Mouse (Mus musculus) neural tube, embryonic 13.5 days (tissue): ENCODE results near the gene Gale. TPM values are rescaled to one million over a fixed set of nuclear protein-coding genes. Genes with fewer than 3 reads are reported as not detected.

Experiments used
- ATAC-seq: fragments of 200-750 bp; cut with Nextera tagmentation; 2 replicates; pipeline ENCODE4 v1.8.0; 2017; ENCODE audit warnings: low read depth, mild to moderate bottlenecking, moderate TSS enrichment, moderate library complexity
- H3K27ac ChIP-seq: fragments of 300-500 bp; sonication (generic); replicated peaks from 2 replicates; pipeline ENCODE4 v1.5.1; 2015; ENCODE audit warnings: moderate library complexity, mild to moderate bottlenecking, inconsistent platforms
- H3K27me3 ChIP-seq: fragments of 300-500 bp; sonication (generic); 2 replicates; pipeline ENCODE4 v1.6.1; 2015; ENCODE audit warnings: mild to moderate bottlenecking, inconsistent platforms
- H3K36me3 ChIP-seq: fragments of 300-500 bp; sonication (generic); 2 replicates; pipeline ENCODE4 v1.6.1; 2015; ENCODE audit warnings: mild to moderate bottlenecking, inconsistent platforms
- H3K4me1 ChIP-seq: fragments of 300-500 bp; sonication (generic); replicated peaks from 2 replicates; pipeline ENCODE4 v1.6.1; 2015; ENCODE audit warnings: inconsistent platforms
- H3K4me2 ChIP-seq: fragments of 300-500 bp; sonication (generic); 2 replicates; pipeline ENCODE4 v1.6.1; 2015; ENCODE audit warnings: inconsistent platforms, mild to moderate bottlenecking, moderate library complexity
- H3K4me3 ChIP-seq: fragments of 300-500 bp; sonication (generic); 2 replicates; pipeline ENCODE4 v1.5.1; 2015; ENCODE audit warnings: mild to moderate bottlenecking, inconsistent platforms
- H3K9ac ChIP-seq: fragments of 300-500 bp; sonication (generic); 2 replicates; pipeline ENCODE4 v1.6.1; 2015; ENCODE audit warnings: moderate library complexity, mild to moderate bottlenecking, inconsistent platforms
- H3K9me3 ChIP-seq: fragments of 300-500 bp; sonication (generic); 2 replicates; pipeline ENCODE4 v1.6.1; 2016; ENCODE audit warnings: inconsistent platforms
- WGBS: fragments of 180-500 bp; shearing (Covaris S2); methylation state at CpG from one replicate; pipeline ENCODE4 v1.1.7; 2015; 5-methylcytosine and 5-hydroxymethylcytosine counted together
- polyA plus RNA-seq: library from polyadenylated mRNA; unstranded; fragments of >200 nt; fragmentation: Nextera tagmentation; extraction: Ambion mirVana; gene quantifications from 2 replicates; pipeline ENCODE4 v1.2.1, GENCODE M21; 2015

Gale gene
- polyA plus RNA-seq: 39.0 and 42.5 TPM in 2 replicates

GRCm38 (mm10) chr4:135963457-135964193, at the start of gene Gale:
TSS of gene Gale (plus strand) at chr4:135963727.
- Histone ChIP-seq H3K27ac (peak within 1 kb of the TSS; percentile 92), H3K4me3 (peak within 1 kb of the TSS; percentile 65), H3K9ac (peak within 1 kb of the TSS; percentile 83), H3K27me3 (no peaks in the 10 kb centered on the region), H3K4me1 (peaks cover 22% of the 10 kb centered on the region), H3K9me3 (no peaks in the 10 kb centered on the region), H3K4me2 (peak within 1 kb of the TSS; percentile 91), H3K36me3 (peaks cover 70% of the 10 kb centered on the region)
- peak; percentile 93 for ATAC-seq
- WGBS: under 1% methylated on average over 56 of the region's 56 CpGs

DNA sequence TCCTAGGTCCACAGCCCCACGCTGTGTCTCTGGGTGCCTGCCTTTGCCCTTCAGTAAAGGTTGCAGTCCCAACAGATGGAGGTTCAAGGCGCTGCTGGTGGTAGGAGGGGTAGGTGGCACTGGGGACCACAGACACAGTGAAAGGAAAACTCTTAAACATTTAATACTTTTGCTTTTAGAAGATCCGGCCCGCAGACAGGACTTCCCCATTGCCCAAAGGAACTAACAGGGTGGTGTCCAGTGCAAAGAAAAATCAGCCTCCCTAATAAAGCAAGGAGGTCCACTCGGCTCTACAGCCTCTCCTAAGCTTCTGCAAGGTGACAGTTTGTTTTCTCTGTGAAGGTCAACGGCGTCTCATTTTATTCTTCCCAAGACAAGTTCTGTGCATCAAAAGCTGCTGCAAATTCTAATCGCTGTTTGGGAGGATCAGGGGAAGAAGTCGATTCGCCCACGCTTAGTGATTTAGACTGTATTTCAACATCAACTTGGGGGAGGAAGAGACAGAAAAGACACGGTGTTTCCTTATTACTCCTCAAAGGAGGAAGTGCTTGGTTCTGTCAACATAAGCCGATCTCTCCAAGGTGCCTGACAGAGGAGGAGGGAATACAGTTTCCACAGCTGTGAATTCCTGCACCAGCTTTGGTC, 44.8 kb upstream of the Gale start:
- WGBS: 89% methylated on average over 13 of the region's 13 CpGs
- Histone ChIP-seq H3K27me3 (no peaks in the 10 kb centered on the region), H3K4me3 (no peak overlapping the region), H3K4me2 (no peak overlapping the region), H3K36me3 (peaks cover 10% of the 10 kb centered on the region; the same call in 1 of the 2 replicates), H3K9ac (no peak overlapping the region), H3K27ac (no peak overlapping the region), H3K9me3 (no peaks in the 10 kb centered on the region), H3K4me1 (peaks cover 19% of the 10 kb centered on the region)
- no peak for ATAC-seq

DNA sequence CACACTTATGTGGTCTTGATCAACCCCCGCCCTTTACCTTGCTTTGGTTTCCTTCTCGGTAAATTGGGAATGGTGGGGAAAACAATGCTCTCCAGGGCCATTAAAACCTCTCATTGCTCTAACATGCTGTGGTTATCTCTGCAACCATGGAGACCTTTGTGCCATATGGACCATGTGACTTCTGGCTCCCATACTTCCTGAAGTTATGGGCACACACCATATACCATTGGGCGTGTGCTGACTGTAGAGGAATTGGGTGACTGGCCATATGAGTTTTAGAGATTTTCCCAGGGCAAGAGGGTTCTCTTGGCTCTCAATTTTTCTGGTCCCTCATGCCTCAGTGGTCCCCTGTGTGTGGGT, 44.3 kb upstream of the Gale start:
- WGBS: 89% methylated on average over 3 of the region's 3 CpGs
- ATAC-seq: no peak

GRCm38 (mm10) chr4:135920304-135921241, 43.0 kb upstream of the Gale start, which contains the start of gene Fuca1:
TSS of gene Fuca1 (plus strand) at chr4:135920735.
- peaks cover 18% of the 10 kb centered on the region for H3K36me3 ChIP-seq
- 2% methylated on average over 60 of the region's 60 CpGs for WGBS
- peak; percentile 98 for ATAC-seq

More for the DNA sequence above, 44.3 kb upstream of the Gale start:
- no peaks in the 10 kb centered on the region for H3K9me3 ChIP-seq
- no peak overlapping the region for H3K9ac ChIP-seq
- no peak overlapping the region for H3K27ac ChIP-seq
- H3K36me3 ChIP-seq: peaks cover 10% of the 10 kb centered on the region; the same call in 1 of the 2 replicates
- peaks cover 19% of the 10 kb centered on the region for H3K4me1 ChIP-seq
- H3K27me3 ChIP-seq: no peaks in the 10 kb centered on the region
- no peak overlapping the region for H3K4me2 ChIP-seq
- no peak overlapping the region for H3K4me3 ChIP-seq

GRCm38 (mm10) chr4:135921257-135922120, 42.0 kb upstream of the Gale start:
- Histone ChIP-seq H3K9ac (peak overlapping the region; percentile 79), H3K4me2 (peak overlapping the region; percentile 87), H3K36me3 (peaks cover 28% of the 10 kb centered on the region), H3K27me3 (no peaks in the 10 kb centered on the region), H3K4me1 (peaks cover 19% of the 10 kb centered on the region), H3K4me3 (peak overlapping the region; percentile 61), H3K27ac (peak overlapping the region; percentile 84), H3K9me3 (no peaks in the 10 kb centered on the region)
- peak; percentile 54 for ATAC-seq
- WGBS: 7% methylated on average over 26 of the region's 26 CpGs

More at GRCm38 (mm10) chr4:135920304-135921241, 43.0 kb upstream of the Gale start, which contains the start of gene Fuca1:
- Histone ChIP-seq H3K27me3 (no peaks in the 10 kb centered on the region), H3K27ac (peak within 1 kb of the TSS; percentile 84), H3K9ac (peak within 1 kb of the TSS; percentile 79), H3K4me3 (peak within 1 kb of the TSS; percentile 61), H3K4me1 (peaks cover 19% of the 10 kb centered on the region), H3K9me3 (no peaks in the 10 kb centered on the region), H3K4me2 (peak within 1 kb of the TSS; percentile 87)

GRCm38 (mm10) chr4:135922190-135922589, 41.3 kb upstream of the Gale start:
- Histone ChIP-seq H3K9ac (peak overlapping the region; percentile 79), H3K9me3 (no peaks in the 10 kb centered on the region), H3K36me3 (peaks cover 33% of the 10 kb centered on the region), H3K27ac (no peak overlapping the region), H3K4me2 (peak overlapping the region; percentile 87), H3K27me3 (no peaks in the 10 kb centered on the region), H3K4me1 (peaks cover 19% of the 10 kb centered on the region), H3K4me3 (peak overlapping the region; percentile 61)
- 93% methylated on average over 1 of the region's 1 CpGs for WGBS
- no peak for ATAC-seq

DNA sequence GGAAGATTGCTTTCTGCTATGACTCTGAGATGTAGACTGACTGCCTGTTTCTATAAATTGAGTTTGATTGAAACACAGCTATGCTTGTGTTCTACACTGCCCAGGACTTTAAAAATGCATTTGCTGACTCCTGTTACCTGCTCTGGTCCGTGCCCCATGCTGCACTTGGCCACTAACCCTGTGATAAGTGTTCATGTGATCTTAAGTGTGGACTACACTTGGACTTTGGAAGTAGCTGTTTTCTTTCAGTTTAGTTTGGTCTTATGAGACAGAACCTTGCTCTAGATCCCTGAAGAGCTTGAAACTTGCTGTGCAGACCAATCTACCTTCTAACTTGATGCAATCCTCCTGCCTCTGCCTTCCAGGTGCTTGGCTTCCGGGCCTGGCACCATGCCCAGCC, 39.1 kb upstream of the Gale start:
- Histone ChIP-seq H3K9ac (no peak overlapping the region), H3K4me3 (no peak overlapping the region), H3K4me1 (peaks cover 19% of the 10 kb centered on the region), H3K4me2 (no peak overlapping the region), H3K9me3 (no peaks in the 10 kb centered on the region), H3K27ac (no peak overlapping the region), H3K27me3 (no peaks in the 10 kb centered on the region), H3K36me3 (peaks cover 33% of the 10 kb centered on the region)
- ATAC-seq: no peak
- 92% methylated on average over 2 of the region's 2 CpGs for WGBS

- H3K27ac ChIP-seq: no peak overlapping the region
- WGBS: 90% methylated on average over 5 of the region's 5 CpGs
- H3K9me3 ChIP-seq: no peaks in the 10 kb centered on the region
- peaks cover 35% of the 10 kb centered on the region for H3K36me3 ChIP-seq
- no peak for ATAC-seq
- no peak overlapping the region for H3K4me2 ChIP-seq
- no peaks in the 10 kb centered on the region for H3K27me3 ChIP-seq
- peaks cover 19% of the 10 kb centered on the region for H3K4me1 ChIP-seq
- H3K9ac ChIP-seq: no peak overlapping the region
- H3K4me3 ChIP-seq: no peak overlapping the region
Measured at GRCm38 (mm10) chr4:135925341-135925740, 38.2 kb upstream of the Gale start.

GRCm38 (mm10) chr4:135926195-135926808, 37.2 kb upstream of the Gale start:
- Histone ChIP-seq H3K27me3 (no peaks in the 10 kb centered on the region), H3K4me2 (no peak overlapping the region), H3K9me3 (no peaks in the 10 kb centered on the region), H3K36me3 (peaks cover 45% of the 10 kb centered on the region), H3K4me1 (peaks cover 18% of the 10 kb centered on the region), H3K4me3 (no peak overlapping the region), H3K27ac (no peak overlapping the region), H3K9ac (no peak overlapping the region)
- WGBS: 90% methylated on average over 10 of the region's 10 CpGs
- ATAC-seq: no peak

GRCm38 (mm10) chr4:135926861-135927260, 36.7 kb upstream of the Gale start:
- Histone ChIP-seq H3K4me2 (no peak overlapping the region), H3K9me3 (no peaks in the 10 kb centered on the region), H3K4me1 (peaks cover 12% of the 10 kb centered on the region), H3K9ac (no peak overlapping the region), H3K27ac (no peak overlapping the region), H3K4me3 (no peak overlapping the region), H3K27me3 (no peaks in the 10 kb centered on the region), H3K36me3 (peaks cover 48% of the 10 kb centered on the region)
- WGBS: 93% methylated on average over 3 of the region's 3 CpGs
- ATAC-seq: no peak

DNA sequence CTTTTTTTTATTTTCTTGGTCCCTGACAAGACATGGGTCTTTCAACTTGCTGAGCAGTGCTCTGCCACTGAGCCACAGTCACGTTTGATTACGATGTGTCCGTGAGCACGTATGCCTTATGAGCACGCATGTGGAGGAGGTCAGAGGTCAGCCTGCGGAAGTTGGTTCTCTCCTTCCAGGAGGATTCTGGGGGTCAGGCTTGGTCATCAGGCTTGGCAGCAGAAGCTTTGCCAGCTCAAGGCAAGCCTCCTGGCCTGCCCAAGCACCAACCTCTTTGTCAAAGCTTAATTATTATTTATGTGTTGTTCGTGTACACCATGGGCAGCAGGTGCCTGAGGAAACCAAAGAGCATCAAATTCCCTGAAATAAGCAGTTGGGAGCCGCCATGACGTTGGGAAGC, 35.2 kb upstream of the Gale start:
- no peak overlapping the region for H3K4me2 ChIP-seq
- no peak for ATAC-seq
- H3K27me3 ChIP-seq: no peaks in the 10 kb centered on the region
- no peak overlapping the region for H3K9ac ChIP-seq
- no peak overlapping the region for H3K4me3 ChIP-seq
- WGBS: 77% methylated on average over 9 of the region's 9 CpGs
- no peak overlapping the region for H3K27ac ChIP-seq
- H3K9me3 ChIP-seq: no peaks in the 10 kb centered on the region
- H3K4me1 ChIP-seq: no peaks in the 10 kb centered on the region
- H3K36me3 ChIP-seq: peaks cover 50% of the 10 kb centered on the region
